Mouse (Mus musculus) CH12.LX (cell line): Measurements from ENCODE around the gene Nrd1. TPM values are rescaled to one million over a fixed set of nuclear protein-coding genes. Genes with fewer than 3 reads are reported as not detected.

Experiments used
- DNase-seq: peaks from one replicate; pipeline ENCODE4 v3.0.0-alpha.2; 2013; ENCODE audit errors: extremely low read depth
- H3K27ac ChIP-seq: 2 replicates; pipeline ENCODE4 v1.5.1; 2012; ENCODE audit warnings: low read depth, mild to moderate bottlenecking, control low read depth, moderate library complexity; ENCODE audit not compliant: insufficient read depth
- H3K27me3 ChIP-seq: replicated peaks from 2 replicates; pipeline ENCODE3; 2012; ENCODE audit warnings: inconsistent platforms
- H3K36me3 ChIP-seq, 2 experiments: replicated peaks in 1 of 2; 2 replicates each; pipeline versions ENCODE3 to v1.6.1; 2012; ENCODE audit warnings: inconsistent platforms in 1 of 2, low read length in 1 of 2, mild to moderate bottlenecking in 1 of 2, mixed read lengths in 1 of 2, moderate library complexity in 1 of 2; ENCODE audit not compliant: control insufficient read depth in 1 of 2, insufficient read depth in 1 of 2
- H3K4me1 ChIP-seq, 2 experiments: 2 replicates each; pipeline ENCODE4 v1.6.1; 2012; ENCODE audit warnings: inconsistent platforms in 1 of 2, moderate library complexity in 1 of 2; ENCODE audit not compliant: insufficient read depth in 2 of 2, control insufficient read depth in 1 of 2
- H3K4me2 ChIP-seq: 2 replicates; pipeline ENCODE4 v1.6.1; 2012; ENCODE audit warnings: low read depth, mild to moderate bottlenecking, control low read depth; ENCODE audit not compliant: poor library complexity, insufficient read depth, severe bottlenecking
- H3K4me3 ChIP-seq, 3 experiments: fragments of 150-350 bp in 1 of 3; sonication (generic) in 1 of 3; replicated peaks in 1 of 3; 2 replicates each; pipeline versions ENCODE3 to v1.5.1; 2011 to 2012; ENCODE audit warnings: low read depth in 2 of 3, low read length in 2 of 3, mild to moderate bottlenecking in 2 of 3, moderate library complexity in 2 of 3, control low read depth in 1 of 3, improper control_type of control experiment in 1 of 3, inconsistent platforms in 1 of 3, mixed read lengths in 1 of 3; ENCODE audit not compliant: poor library complexity in 1 of 3
- H3K79me2 ChIP-seq: replicated peaks from 2 replicates; pipeline ENCODE4 v1.6.1; 2012; ENCODE audit warnings: mild to moderate bottlenecking, moderate library complexity; ENCODE audit not compliant: control insufficient read depth, poor library complexity, insufficient read depth, severe bottlenecking; ENCODE audit errors: extremely low read depth
- H3K9ac ChIP-seq: 2 replicates; pipeline ENCODE4 v1.6.1; 2012; ENCODE audit warnings: low read depth, mild to moderate bottlenecking, control low read depth, moderate library complexity; ENCODE audit not compliant: insufficient read depth
- H3K9me3 ChIP-seq: replicated peaks from 2 replicates; pipeline ENCODE3; 2012; ENCODE audit warnings: low read length, inconsistent platforms, mixed read lengths
- CHD2 ChIP-seq: IDR thresholded peaks from 2 replicates; pipeline ENCODE4 v1.6.1; 2011; ENCODE audit warnings: low read length, improper control_type of control experiment
- CTCF ChIP-seq, 2 experiments: IDR thresholded peaks in 1 of 2; conservative IDR thresholded peaks in 1 of 2; 2 replicates each; pipeline ENCODE4 v1.5.1; 2011 to 2012; ENCODE audit warnings: low read depth in 2 of 2, low read length in 2 of 2, improper control_type of control experiment in 1 of 2, inconsistent platforms in 1 of 2, mild to moderate bottlenecking in 1 of 2, moderate library complexity in 1 of 2
- ELF1 ChIP-seq: IDR thresholded peaks from 2 replicates; pipeline ENCODE4 v1.6.1; 2014; ENCODE audit warnings: low read depth, mild to moderate bottlenecking, inconsistent platforms, low read length, improper control_type of control experiment
- EP300 ChIP-seq: IDR thresholded peaks from 2 replicates; pipeline ENCODE4 v1.6.1; 2011; ENCODE audit warnings: low read length, improper control_type of control experiment
- HCFC1 ChIP-seq: IDR thresholded peaks from 2 replicates; pipeline ENCODE4 v1.6.1; 2012; ENCODE audit warnings: low read depth, mild to moderate bottlenecking, inconsistent platforms, low read length, improper control_type of control experiment
- JUND ChIP-seq: conservative IDR thresholded peaks from 2 replicates; pipeline ENCODE4 v1.6.1; 2011; ENCODE audit warnings: low read depth, low read length, improper control_type of control experiment
- MAFK ChIP-seq: IDR thresholded peaks from 2 replicates; pipeline ENCODE4 v1.6.1; 2011; ENCODE audit warnings: low read length, improper control_type of control experiment; ENCODE audit not compliant: insufficient replicate concordance
- MYC ChIP-seq: IDR thresholded peaks from 2 replicates; pipeline ENCODE4 v1.6.1; 2011; ENCODE audit warnings: low read depth, mild to moderate bottlenecking, improper control_type of control experiment, low read length
- NRF1 ChIP-seq: IDR thresholded peaks from 2 replicates; pipeline ENCODE4 v1.6.1; 2014; ENCODE audit warnings: low read depth, mild to moderate bottlenecking, inconsistent platforms, low read length, improper control_type of control experiment, moderate library complexity
- PAX5 ChIP-seq: IDR thresholded peaks from 2 replicates; pipeline ENCODE4 v1.6.1; 2012; ENCODE audit warnings: low read length, inconsistent platforms, mixed read lengths
- POLR2AphosphoS2 ChIP-seq: IDR thresholded peaks from 2 replicates; pipeline ENCODE4 v1.6.1; 2011; ENCODE audit warnings: low read depth, low read length, improper control_type of control experiment
- RAD21 ChIP-seq: IDR thresholded peaks from 2 replicates; pipeline ENCODE4 v1.6.1; 2011; ENCODE audit warnings: low read depth, mild to moderate bottlenecking, low read length, improper control_type of control experiment, moderate library complexity
- SMC3 ChIP-seq: IDR thresholded peaks from 2 replicates; pipeline ENCODE4 v1.6.1; 2011; ENCODE audit warnings: low read depth, low read length, improper control_type of control experiment
- TCF12 ChIP-seq: IDR thresholded peaks from 2 replicates; pipeline ENCODE4 v1.6.1; 2014; ENCODE audit warnings: low read depth, mild to moderate bottlenecking, inconsistent platforms, low read length, improper control_type of control experiment
- UBTF ChIP-seq: IDR thresholded peaks from 2 replicates; pipeline ENCODE4 v1.6.1; 2012; ENCODE audit warnings: low read depth, mild to moderate bottlenecking, inconsistent platforms, low read length, improper control_type of control experiment, moderate library complexity
- USF1 ChIP-seq: IDR thresholded peaks from 2 replicates; pipeline ENCODE4 v1.6.1; 2014; ENCODE audit warnings: low read depth, mild to moderate bottlenecking, inconsistent platforms, low read length, improper control_type of control experiment
- ZKSCAN1 ChIP-seq: IDR thresholded peaks from 2 replicates; pipeline ENCODE4 v1.6.1; 2012; ENCODE audit warnings: low read depth, inconsistent platforms, low read length, improper control_type of control experiment, borderline replicate concordance
- ZMIZ1 ChIP-seq: IDR thresholded peaks from 2 replicates; pipeline ENCODE4 v1.6.1; 2012; ENCODE audit warnings: low read depth, mild to moderate bottlenecking, inconsistent platforms, low read length, improper control_type of control experiment
- ZNF384 ChIP-seq: IDR thresholded peaks from 2 replicates; pipeline ENCODE4 v1.6.1; 2012; ENCODE audit warnings: low read depth, low read length, improper control_type of control experiment, inconsistent platforms
- dilution Hi-C: fragments of 300-500 bp; cut with MboI; formaldehyde crosslinking; loops from 2 replicates; pipeline ENCODE4 v1.14.3; 2020; ENCODE audit warnings: low sequenced_read_pairs; ENCODE audit not compliant: extremely low pct_unique_long_range_greater_than_20kb, extremely low pct_ligation_motif_present
- in situ Hi-C: fragments of 300-500 bp; cut with MboI; formaldehyde crosslinking; loops from 3 replicates; pipeline ENCODE4 v1.14.3; 2019; ENCODE audit warnings: low sequenced_read_pairs, low pct_ligation_motif_present, low pct_unique_long_range_greater_than_20kb, mixed read lengths
- polyA plus RNA-seq: library from polyadenylated mRNA; unstranded; fragments of >175 nt; gene quantifications from 2 replicates; pipeline ENCODE4 v1.2.1, GENCODE M21; 2012; ENCODE audit warnings: low read depth; ENCODE audit not compliant: insufficient read length
- total RNA-seq, 2 experiments: library from RNA; depleted of rRNA; stranded (reverse); fragments of 300-350 nt in 1 of 2; fragments of >200 nt in 1 of 2; gene quantifications; 2 replicates each; pipeline ENCODE4 v1.2.3; 2012 to 2014

The Nrd1 gene
- total and polyA plus RNA-seq, 3 experiments, result 37.7 to 147 (median 104) TPM

DNA sequence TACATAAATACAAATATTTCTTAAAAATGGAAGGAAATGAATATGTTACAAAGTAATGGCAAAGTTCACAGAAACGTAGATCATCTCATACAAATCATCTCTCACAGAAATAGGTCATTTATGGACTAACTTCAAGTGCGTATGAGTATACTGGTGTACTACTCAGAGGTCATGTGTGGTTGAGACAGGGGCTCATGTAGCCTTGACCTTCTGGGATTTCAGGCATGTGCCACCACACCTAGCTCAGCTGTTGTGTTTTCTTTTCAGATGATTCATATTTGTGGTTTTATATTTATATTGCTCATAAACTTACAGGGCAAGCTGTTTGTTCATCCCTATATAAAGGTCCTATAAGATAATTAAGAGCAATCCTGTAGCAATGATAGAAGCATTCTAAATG, 29.8 kb downstream of the Nrd1 start:
- Histone ChIP-seq H3K79me2 (no peaks in the 10 kb centered on the region; the same call in 1 of the 2 replicates), H3K27ac (no peak overlapping the region), H3K27me3 (no peaks in the 10 kb centered on the region), H3K36me3 (peaks cover 36 to 82% of the 10 kb centered on the region in 2 experiments), H3K4me2 (no peak overlapping the region)
- dilution Hi-C loops, result no loop called here
- no peak for TF ChIP-seq POLR2AphosphoS2
- no peak for TF ChIP-seq JUND
- no peak for TF ChIP-seq EP300
- no peak for TF ChIP-seq ZNF384
- no peak for TF ChIP-seq SMC3
- no peak for TF ChIP-seq MAFK
- TF ChIP-seq MYC, result no peak
- TF ChIP-seq ELF1, result no peak
- TF ChIP-seq ZKSCAN1, result no peak
- TF ChIP-seq NRF1, result no peak
- no peak for TF ChIP-seq UBTF
- TF ChIP-seq CTCF (conservative IDR thresholded peaks at IDR 0.05 in 1 of 2, IDR thresholded peaks at IDR 0.05 in 1 of 2; ENCODE audit: low read depth in 2 of 2, low read length in 2 of 2), result no peak
- TF ChIP-seq ZMIZ1, result no peak
- TF ChIP-seq, all 38 proteins: peak for 0
- DNase-seq, result no peak
- Histone ChIP-seq H3K4me3 (no peak overlapping the region), H3K9me3 (no peaks in the 10 kb centered on the region), H3K9ac (no peak overlapping the region), H3K4me1 (no peaks in the 10 kb centered on the region)
- in situ Hi-C loops, result loop anchor here (10.0 kb wide), 1 partner anchor 135 kb away; no protein-coding TSS in a partner anchor

DNA sequence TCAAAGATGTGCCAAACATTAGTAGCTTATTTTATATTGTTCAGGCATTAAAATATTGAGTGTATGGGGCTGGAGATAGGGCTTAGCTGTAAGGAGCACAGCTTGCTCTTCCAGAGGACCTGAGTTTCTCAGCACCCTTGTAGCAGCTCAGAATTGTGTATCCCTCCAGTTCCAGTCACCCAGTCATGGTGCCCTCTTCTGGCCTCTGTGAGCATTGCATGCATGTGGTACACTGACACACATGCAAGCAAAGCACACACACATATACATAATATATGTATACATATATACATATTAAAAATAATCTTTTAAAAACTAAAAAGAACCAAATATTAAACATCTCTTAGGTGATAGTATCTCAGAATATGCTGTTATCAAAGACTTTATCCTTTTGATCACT, 35.9 kb downstream of the Nrd1 start:
- dilution Hi-C loops (no loop called here), in situ Hi-C loops (loop anchor here (10.0 kb wide), 1 partner anchor 128 kb away; no protein-coding TSS in a partner anchor)
- Histone ChIP-seq H3K79me2 (no peaks in the 10 kb centered on the region), H3K4me2 (no peak overlapping the region), H3K36me3 (peaks cover 28 to 73% of the 10 kb centered on the region in 2 experiments), H3K9ac (no peak overlapping the region), H3K27me3 (no peaks in the 10 kb centered on the region), H3K4me1 (no peaks in the 10 kb centered on the region), H3K9me3 (no peaks in the 10 kb centered on the region), H3K4me3 (no peak overlapping the region), H3K27ac (no peak overlapping the region)
- peak; percentile 66 for DNase-seq
- peak; percentile 52 for TF ChIP-seq SMC3
- TF ChIP-seq TCF12, result no peak
- TF ChIP-seq CHD2, result no peak
- peak; percentile 70 to 77 for TF ChIP-seq CTCF (conservative IDR thresholded peaks at IDR 0.05 in 1 of 2, IDR thresholded peaks at IDR 0.05 in 1 of 2; ENCODE audit: low read depth in 2 of 2, low read length in 2 of 2)
- peak; percentile 41 for TF ChIP-seq RAD21
- TF ChIP-seq ZMIZ1, result no peak
- TF ChIP-seq HCFC1, result no peak
- TF ChIP-seq USF1, result no peak
- no peak for TF ChIP-seq PAX5
- TF ChIP-seq NRF1, result no peak
- no peak for TF ChIP-seq MYC
